Mouse (Mus musculus): ENCODE data around the gene Psen1. TPM values are rescaled to one million over a fixed set of nuclear protein-coding genes. Genes with fewer than 3 reads are reported as not detected.

Psen1 gene
- polyA plus RNA-seq, 1 experiment from 2014 or later: 23.1 TPM

- no peaks in the 10 kb centered on the region for H3K9me3 ChIP-seq (replicated peaks)
- H3K4me1 ChIP-seq (replicated peaks): peaks cover 24% of the 10 kb centered on the region
- no peak for DNase-seq
- peaks cover 63% of the 10 kb centered on the region for H3K27me3 ChIP-seq
- no peak overlapping the region for H3K4me2 ChIP-seq
- no peak for ATAC-seq (ENCODE audit: low read depth)
- H3K36me3 ChIP-seq: no peaks in the 10 kb centered on the region
- H3K27ac ChIP-seq: no peak overlapping the region
- no peak overlapping the region for H3K9ac ChIP-seq
- H3K4me3 ChIP-seq (replicated peaks): no peak overlapping the region
- WGBS (ENCODE audit: insufficient replicate concordance): 20% methylated on average over 4 of the region's 4 CpGs
These were observed 74.8 kb downstream of the Psen1 start for GRCm38 (mm10) chr12:83762706-83763105.

- H3K4me1 ChIP-seq (replicated peaks): peaks cover 24% of the 10 kb centered on the region
- H3K4me2 ChIP-seq: peak within 1 kb of the TSS; percentile 60
- no peaks in the 10 kb centered on the region for H3K9me3 ChIP-seq (replicated peaks)
- H3K4me3 ChIP-seq (replicated peaks): peak within 1 kb of the TSS; percentile 45
- ATAC-seq (ENCODE audit: low read depth) (peak; percentile 37; the same call in 1 of the 2 replicates), DNase-seq (no peak)
- H3K27ac ChIP-seq: no peak within 1 kb of the TSS
- H3K36me3 ChIP-seq: no peaks in the 10 kb centered on the region
- H3K9ac ChIP-seq: peak within 1 kb of the TSS; percentile 33; the same call in 1 of the 2 replicates
- H3K27me3 ChIP-seq: peaks cover 70% of the 10 kb centered on the region
- WGBS (ENCODE audit: insufficient replicate concordance): 8% methylated on average over 28 of the region's 31 CpGs
These were observed 75.5 kb downstream of the Psen1 start, which contains the start of gene Papln for GRCm38 (mm10) chr12:83763311-83764043. Papln (plus strand) TSS chr12:83763634.

GRCm38 (mm10) chr12:83764044-83764365, 76.1 kb downstream of the Psen1 start:
- H3K36me3 ChIP-seq: no peaks in the 10 kb centered on the region
- no peak for DNase-seq
- peaks cover 24% of the 10 kb centered on the region for H3K4me1 ChIP-seq (replicated peaks)
- H3K4me2 ChIP-seq: peak overlapping the region; percentile 60
- WGBS (ENCODE audit: insufficient replicate concordance): 8% methylated on average over 14 of the region's 14 CpGs
- peaks cover 70% of the 10 kb centered on the region for H3K27me3 ChIP-seq
- H3K4me3 ChIP-seq (replicated peaks): peak overlapping the region; percentile 45
- H3K9ac ChIP-seq: peak overlapping the region; percentile 33; the same call in 1 of the 2 replicates
- no peaks in the 10 kb centered on the region for H3K9me3 ChIP-seq (replicated peaks)
- H3K27ac ChIP-seq: no peak overlapping the region
- no peak for ATAC-seq (ENCODE audit: low read depth)

GRCm38 (mm10) chr12:83764519-83764918, 76.6 kb downstream of the Psen1 start:
- peak overlapping the region; percentile 60 for H3K4me2 ChIP-seq
- WGBS (ENCODE audit: insufficient replicate concordance): 65% methylated on average over 10 of the region's 10 CpGs
- no peak overlapping the region for H3K9ac ChIP-seq
- peaks cover 74% of the 10 kb centered on the region for H3K27me3 ChIP-seq
- peak overlapping the region; percentile 45; the same call in 1 of the 2 replicates for H3K4me3 ChIP-seq (replicated peaks)
- no peaks in the 10 kb centered on the region for H3K36me3 ChIP-seq
- DNase-seq: no peak
- H3K9me3 ChIP-seq (replicated peaks): no peaks in the 10 kb centered on the region
- H3K4me1 ChIP-seq (replicated peaks): peaks cover 24% of the 10 kb centered on the region
- no peak overlapping the region for H3K27ac ChIP-seq
- no peak for ATAC-seq (ENCODE audit: low read depth)

GRCm38 (mm10) chr12:83765965-83766603, 78.1 kb downstream of the Psen1 start:
- Histone ChIP-seq H3K4me2 (no peak overlapping the region), H3K4me3 (replicated peaks) (no peak overlapping the region), H3K27me3 (peaks cover 80% of the 10 kb centered on the region), H3K36me3 (no peaks in the 10 kb centered on the region), H3K9ac (no peak overlapping the region), H3K9me3 (replicated peaks) (no peaks in the 10 kb centered on the region), H3K4me1 (replicated peaks) (peaks cover 37% of the 10 kb centered on the region), H3K27ac (no peak overlapping the region)
- ATAC-seq (ENCODE audit: low read depth) (no peak), DNase-seq (no peak)
- 57% methylated on average over 13 of the region's 13 CpGs for WGBS (ENCODE audit: insufficient replicate concordance)

GRCm38 (mm10) chr12:83767833-83768232, 79.9 kb downstream of the Psen1 start:
- no peak overlapping the region for H3K4me2 ChIP-seq
- H3K27ac ChIP-seq: no peak overlapping the region
- 60% methylated on average over 9 of the region's 9 CpGs for WGBS (ENCODE audit: insufficient replicate concordance)
- DNase-seq (no peak), ATAC-seq (ENCODE audit: low read depth) (no peak)
- H3K36me3 ChIP-seq: no peaks in the 10 kb centered on the region
- H3K27me3 ChIP-seq: peaks cover 71% of the 10 kb centered on the region
- no peaks in the 10 kb centered on the region for H3K9me3 ChIP-seq (replicated peaks)
- H3K4me3 ChIP-seq (replicated peaks): no peak overlapping the region
- no peak overlapping the region for H3K9ac ChIP-seq
- H3K4me1 ChIP-seq (replicated peaks): peaks cover 32% of the 10 kb centered on the region

GRCm38 (mm10) chr12:83768235-83768899, 80.4 kb downstream of the Psen1 start:
- H3K4me2 ChIP-seq: no peak overlapping the region
- no peak overlapping the region for H3K27ac ChIP-seq
- DNase-seq (no peak), ATAC-seq (ENCODE audit: low read depth) (no peak)
- no peaks in the 10 kb centered on the region for H3K36me3 ChIP-seq
- H3K4me1 ChIP-seq (replicated peaks): peaks cover 27% of the 10 kb centered on the region
- H3K4me3 ChIP-seq (replicated peaks): no peak overlapping the region
- WGBS (ENCODE audit: insufficient replicate concordance): 59% methylated on average over 14 of the region's 14 CpGs
- H3K27me3 ChIP-seq: peaks cover 70% of the 10 kb centered on the region
- no peaks in the 10 kb centered on the region for H3K9me3 ChIP-seq (replicated peaks)
- no peak overlapping the region for H3K9ac ChIP-seq

GRCm38 (mm10) chr12:83770418-83771256, 82.7 kb downstream of the Psen1 start:
- no peak overlapping the region for H3K27ac ChIP-seq
- 8% methylated on average over 25 of the region's 25 CpGs for WGBS (ENCODE audit: insufficient replicate concordance)
- H3K4me1 ChIP-seq (replicated peaks): peaks cover 13% of the 10 kb centered on the region
- H3K27me3 ChIP-seq: peaks cover 52% of the 10 kb centered on the region
- DNase-seq (no peak), ATAC-seq (ENCODE audit: low read depth) (0 out of 2 replicates have a peak, but pooled peaks have one; percentile 36)
- H3K4me2 ChIP-seq: peak overlapping the region; percentile 26
- no peak overlapping the region for H3K9ac ChIP-seq
- H3K4me3 ChIP-seq (replicated peaks): no peak overlapping the region
- no peaks in the 10 kb centered on the region for H3K9me3 ChIP-seq (replicated peaks)
- no peaks in the 10 kb centered on the region for H3K36me3 ChIP-seq

GRCm38 (mm10) chr12:83775621-83776020, 87.7 kb downstream of the Psen1 start:
- Histone ChIP-seq H3K36me3 (0 out of 2 replicates have a peak, but pooled peaks cover 2% of the 10 kb centered on the region), H3K9me3 (replicated peaks) (no peaks in the 10 kb centered on the region), H3K27ac (no peak overlapping the region), H3K4me2 (no peak overlapping the region), H3K27me3 (peaks cover 12% of the 10 kb centered on the region), H3K4me1 (replicated peaks) (peaks cover 2% of the 10 kb centered on the region; the same call in 1 of the 2 replicates), H3K4me3 (replicated peaks) (no peak overlapping the region), H3K9ac (no peak overlapping the region)
- 61% methylated on average over 12 of the region's 12 CpGs for WGBS (ENCODE audit: insufficient replicate concordance)
- DNase-seq (no peak), ATAC-seq (ENCODE audit: low read depth) (no peak)

GRCm38 (mm10) chr12:83776766-83777165, 88.8 kb downstream of the Psen1 start:
- Histone ChIP-seq H3K9me3 (replicated peaks) (no peaks in the 10 kb centered on the region), H3K4me1 (replicated peaks) (no peaks in the 10 kb centered on the region), H3K27ac (no peak overlapping the region), H3K4me3 (replicated peaks) (no peak overlapping the region), H3K4me2 (no peak overlapping the region), H3K36me3 (0 out of 2 replicates have a peak, but pooled peaks cover 2% of the 10 kb centered on the region), H3K9ac (no peak overlapping the region), H3K27me3 (peaks cover 9% of the 10 kb centered on the region)
- no peak for DNase-seq
- ATAC-seq (ENCODE audit: low read depth): no peak
- 64% methylated on average over 7 of the region's 7 CpGs for WGBS (ENCODE audit: insufficient replicate concordance)
